Mouse (Mus musculus): ENCODE data around the gene Tmem269. TPM values are rescaled to one million over a fixed set of nuclear protein-coding genes. Genes with fewer than 3 reads are reported as not detected.
A peak's percentile ranks its signal among the peaks of the same experiment; 100 is the strongest.

Tmem269 gene
- polyA plus RNA-seq, 2 experiments from 2014 or later: not detected

DNA sequence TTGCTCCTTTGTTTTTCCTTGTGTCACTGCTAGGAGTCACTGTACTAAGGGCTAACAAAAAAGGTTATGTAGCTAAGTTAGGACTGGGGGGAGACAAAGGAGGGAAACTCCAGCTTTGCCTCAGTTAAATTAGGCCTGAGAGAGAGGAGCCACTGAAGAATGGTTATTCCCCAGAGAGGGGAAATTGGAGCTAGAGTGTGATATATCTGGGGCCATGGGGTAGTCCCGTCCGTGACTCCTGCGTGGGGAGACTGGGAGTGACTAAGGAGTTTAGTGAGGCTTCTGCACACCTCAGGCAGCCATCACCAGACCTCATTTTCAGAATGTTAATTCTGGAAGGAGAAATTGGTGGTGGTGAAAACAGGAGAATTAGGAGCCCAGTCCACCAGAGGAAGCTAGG lies 16.3 kb upstream of the Tmem269 start:
- no peak for ATAC-seq

DNA sequence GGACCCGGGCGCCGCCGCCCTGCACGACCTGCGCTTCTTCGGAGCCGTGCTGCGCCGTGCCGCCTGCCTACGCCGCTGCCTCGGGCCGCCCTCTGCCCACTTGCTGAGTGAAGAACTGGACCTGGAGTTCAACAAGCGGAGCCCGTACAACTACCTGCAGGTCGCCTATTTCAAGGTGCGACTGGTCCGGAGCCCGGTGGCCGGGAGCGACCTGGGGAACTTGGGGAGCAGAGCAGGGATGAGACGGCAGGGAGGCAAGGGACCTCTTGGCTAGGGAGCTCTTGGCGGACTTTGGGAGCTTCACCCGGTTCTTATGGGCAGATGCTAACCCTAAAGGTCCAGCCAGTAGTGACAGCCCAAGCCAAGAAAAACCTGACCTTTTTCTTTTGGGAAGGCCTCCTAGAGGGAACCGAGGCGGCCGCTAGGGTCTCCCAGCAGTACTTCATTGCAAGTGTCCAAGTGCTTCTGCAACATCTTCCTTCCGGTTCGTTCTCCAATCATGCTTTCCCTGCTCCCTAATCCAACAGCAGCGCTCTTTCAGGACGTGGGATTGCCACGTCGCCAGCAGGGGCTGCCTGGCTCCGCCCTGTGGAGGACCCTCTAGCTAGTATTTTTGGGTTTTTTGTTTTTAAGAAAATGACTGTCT lies 15.4 kb upstream of the Tmem269 start:
- no peak for ATAC-seq

DNA sequence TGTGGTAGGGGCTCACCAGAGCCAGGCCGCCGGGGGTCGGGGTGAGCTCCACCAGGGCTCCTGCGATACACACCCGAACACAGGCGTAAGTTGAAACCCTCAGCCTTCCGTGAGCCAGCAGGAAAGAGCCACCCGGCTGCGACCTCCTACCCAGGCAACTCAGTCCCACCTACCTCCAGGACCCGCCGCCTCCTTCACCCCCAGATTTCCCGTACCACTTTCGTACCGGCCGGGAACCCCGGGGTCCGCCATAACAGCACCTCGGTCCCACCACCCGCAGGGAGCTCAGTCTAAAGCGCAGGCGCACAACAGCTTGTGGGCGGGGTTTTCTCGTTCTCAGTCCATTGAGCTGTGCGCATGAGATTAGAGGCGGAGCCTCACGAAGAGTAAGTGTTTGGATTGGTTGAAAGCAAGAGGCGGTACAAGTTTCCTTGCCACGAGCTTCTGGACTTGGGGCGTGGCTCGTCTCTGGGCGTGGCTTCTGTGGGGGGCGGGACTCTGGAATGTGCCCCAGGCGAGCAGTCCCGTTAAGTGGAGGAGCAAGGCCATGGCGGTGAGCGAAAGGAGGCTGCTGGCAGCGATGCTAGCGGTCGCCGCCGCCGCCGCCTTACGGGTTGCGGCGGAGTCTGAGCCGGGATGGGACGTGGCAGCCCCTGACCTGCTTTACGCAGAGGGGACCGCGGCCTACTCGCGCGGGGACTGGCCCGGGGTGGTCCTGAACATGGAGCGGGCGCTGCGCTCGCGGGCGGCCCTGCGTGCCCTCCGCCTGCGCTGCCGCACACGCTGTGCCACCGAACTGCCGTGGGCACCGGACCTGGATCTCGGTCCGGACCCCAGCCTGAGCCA lies 14.6 kb upstream of the Tmem269 start, which contains the start of the genes AU022252 and P3h1:
Gene AU022252, minus strand, starts transcription at position 303 of the 846 bp plus-strand sequence.
Gene P3h1, plus strand, starts transcription at position 506 of the 846 bp plus-strand sequence.
- ATAC-seq: peak; percentile 98

- no peak for ATAC-seq
Observed at GRCm38 (mm10) chr4:119226751-119227150, 8.7 kb upstream of the Tmem269 start.

- no peak for ATAC-seq
Observed at GRCm38 (mm10) chr4:119225719-119226118, 7.7 kb upstream of the Tmem269 start.

- ATAC-seq: no peak
Observed at GRCm38 (mm10) chr4:119224534-119224933, 6.5 kb upstream of the Tmem269 start.

GRCm38 (mm10) chr4:119223696-119224095 lies 5.7 kb upstream of the Tmem269 start:
- peak; percentile 80 for ATAC-seq

GRCm38 (mm10) chr4:119216667-119217066 lies 1.4 kb downstream of the Tmem269 start:
- ATAC-seq: no peak

DNA sequence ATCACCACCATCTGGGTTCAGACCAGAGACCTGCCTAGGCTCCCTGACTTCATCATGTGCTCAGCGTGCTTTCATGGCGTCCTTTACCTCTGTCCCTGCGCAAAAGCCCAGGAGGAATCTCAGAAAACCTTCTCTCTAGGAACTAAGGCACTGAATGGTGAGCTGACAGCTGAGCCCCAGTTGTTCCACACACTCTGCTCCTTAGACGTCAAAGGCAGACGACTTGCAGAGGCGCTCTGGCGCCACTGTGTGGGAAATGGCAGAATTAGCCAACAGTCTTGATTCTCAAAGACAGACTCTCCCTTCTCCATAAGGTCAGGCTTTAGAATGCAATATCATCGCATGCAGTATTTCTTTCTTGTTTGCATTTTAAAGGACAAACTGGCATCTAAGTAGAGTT lies 13.3 kb downstream of the Tmem269 start:
- peak; percentile 62 for ATAC-seq

DNA sequence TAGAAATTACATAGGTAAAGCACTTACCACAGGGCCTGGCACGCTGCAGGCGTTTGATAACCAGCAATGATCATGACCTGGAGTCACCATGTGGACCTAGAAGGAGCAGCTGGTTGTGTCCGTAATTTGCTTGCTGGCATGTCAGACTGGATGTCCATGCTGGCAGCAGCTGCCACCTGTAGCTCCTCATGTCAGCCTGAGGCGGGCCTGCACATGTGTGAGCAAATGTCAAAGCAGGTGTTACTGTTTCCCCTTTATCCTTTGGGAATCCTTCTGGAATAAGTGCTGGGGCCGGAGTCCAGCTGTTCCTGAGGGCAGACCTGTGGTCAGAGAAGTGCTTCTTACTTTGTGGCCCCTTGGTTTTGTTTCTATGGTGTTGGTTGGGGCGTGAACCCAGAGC lies 19.9 kb downstream of the Tmem269 start:
- no peak for ATAC-seq

DNA sequence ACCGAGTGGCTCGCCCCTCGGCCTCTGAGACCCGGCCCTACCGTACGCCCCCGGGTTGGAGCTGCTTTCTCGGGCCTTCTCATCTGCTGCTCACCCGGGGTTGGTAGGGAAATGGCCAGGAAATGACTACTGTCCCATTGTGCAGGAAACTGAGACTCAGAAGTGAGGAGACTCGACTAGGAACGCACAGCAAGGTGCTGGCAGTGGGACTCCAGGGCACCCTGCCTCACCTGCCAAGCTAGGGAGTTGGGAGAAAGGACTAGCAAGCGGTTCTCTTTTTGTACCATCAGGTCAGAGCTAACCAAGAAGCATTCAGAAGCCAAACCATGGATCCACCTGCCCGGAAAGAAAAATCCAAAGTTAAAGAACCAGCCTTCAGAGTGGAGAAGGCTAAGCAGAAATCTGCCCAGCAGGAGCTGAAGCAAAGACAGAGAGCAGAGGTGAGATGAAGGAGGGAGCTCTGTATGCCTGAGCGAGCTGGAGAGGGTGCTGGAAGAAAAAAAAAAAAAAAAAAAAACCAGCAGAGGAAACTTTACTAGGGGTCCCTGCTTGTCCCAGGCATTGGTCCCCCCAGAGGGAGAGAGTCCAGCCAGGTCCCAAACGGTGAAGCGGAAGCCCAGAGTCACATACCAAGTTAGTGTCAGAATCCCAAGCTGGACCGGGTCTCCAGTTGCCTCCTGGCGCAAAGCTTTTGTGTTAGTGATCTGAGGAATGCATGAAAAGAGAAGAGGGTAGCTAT lies 22.3 kb downstream of the Tmem269 start:
- peak; percentile 59 for ATAC-seq

DNA sequence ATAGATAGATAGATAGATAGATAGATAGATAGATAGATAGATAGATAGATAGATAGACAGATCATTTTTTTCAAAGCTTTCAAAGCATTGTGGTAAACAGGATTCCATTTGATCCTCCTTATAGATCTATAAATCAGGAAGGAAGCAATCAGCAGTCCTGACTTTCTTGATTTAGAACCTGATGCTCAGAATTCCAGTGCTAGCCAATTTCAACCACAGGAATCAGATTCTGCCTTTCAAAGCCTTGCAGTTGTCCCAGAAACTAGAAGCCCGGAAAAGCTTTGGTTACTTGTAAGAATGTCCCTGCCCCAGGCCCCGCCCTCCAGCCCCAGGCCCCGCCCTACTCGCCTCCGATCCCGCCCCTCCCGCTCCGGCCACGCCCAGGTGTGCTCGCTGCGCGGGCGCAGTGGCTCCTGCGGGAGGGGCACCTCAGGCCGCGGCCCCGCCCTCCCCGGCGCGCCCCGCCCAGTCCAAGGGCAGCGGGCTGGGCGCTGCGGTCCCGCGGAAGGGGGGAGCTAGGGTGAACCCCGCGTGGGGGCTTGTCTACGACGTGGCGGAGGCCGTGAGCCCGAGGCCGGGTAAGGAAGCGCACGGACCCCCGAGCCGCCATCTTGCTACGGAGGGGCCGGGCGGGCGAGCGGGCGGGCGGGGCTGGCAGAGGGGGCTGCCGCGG lies 23.0 kb downstream of the Tmem269 start, which contains the start of gene Svbp:
Gene Svbp, plus strand, starts transcription at position 398 of the 673 bp plus-strand sequence.
- peak; percentile 90 for ATAC-seq

DNA sequence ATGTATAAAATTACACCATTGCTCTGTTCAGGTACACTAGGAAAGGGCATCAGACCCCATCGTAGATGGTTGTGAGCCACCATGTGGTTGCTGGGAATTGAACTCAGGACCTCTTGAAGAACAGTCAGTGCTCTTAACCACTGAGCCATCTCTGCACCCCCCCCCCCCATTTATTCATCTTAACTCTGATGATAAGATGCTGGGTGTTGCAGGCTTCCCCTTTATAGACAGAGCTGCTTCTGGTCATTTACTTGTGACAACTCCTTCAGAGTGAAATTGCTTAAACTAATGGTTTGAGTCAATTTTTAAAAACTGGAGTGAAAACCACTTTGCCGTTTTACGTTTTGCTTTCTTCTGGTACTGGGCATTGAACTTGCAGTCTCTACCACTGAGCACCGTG lies 25.3 kb downstream of the Tmem269 start:
- no peak for ATAC-seq

GRCm38 (mm10) chr4:119191273-119191672 lies 26.7 kb downstream of the Tmem269 start:
- ATAC-seq: no peak

DNA sequence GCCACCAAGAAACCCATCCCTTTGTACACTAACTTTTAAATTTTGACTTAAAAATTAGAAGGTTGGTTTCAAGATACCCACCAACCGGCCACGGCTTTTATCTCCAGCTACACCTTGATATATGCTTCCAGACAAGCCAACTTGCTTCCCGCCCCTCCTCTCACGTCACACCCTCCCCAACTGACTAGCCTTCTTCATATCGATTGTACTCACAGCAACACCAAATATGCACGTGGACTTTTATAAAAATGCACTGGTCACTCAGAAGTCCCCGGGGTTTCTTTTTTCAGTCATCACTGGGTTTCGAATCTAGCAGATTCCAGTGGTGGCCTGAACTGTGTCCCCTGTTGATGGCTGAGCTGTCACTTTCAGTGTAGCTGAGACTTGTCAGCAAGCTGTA lies 27.4 kb downstream of the Tmem269 start:
- no peak for ATAC-seq

DNA sequence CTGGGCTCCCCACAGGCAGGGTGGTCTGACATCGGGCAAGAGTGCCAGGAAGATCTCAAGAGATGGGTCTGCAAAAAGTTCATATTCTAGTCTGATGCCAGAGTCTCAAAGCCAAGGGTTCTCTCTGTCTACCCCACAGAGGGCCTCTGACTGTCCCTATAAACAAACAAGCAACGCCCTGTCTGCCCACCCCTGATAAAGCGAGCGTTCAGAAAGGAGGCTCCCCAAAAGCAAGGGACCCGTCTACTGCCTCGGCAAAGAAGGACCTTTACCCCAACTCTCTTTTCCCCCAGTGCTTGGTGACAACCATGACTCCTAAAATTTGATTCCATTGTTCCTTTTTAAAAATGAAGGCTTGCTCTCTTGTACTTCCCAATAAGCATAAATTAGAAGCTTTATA lies 28.2 kb downstream of the Tmem269 start, which contains the start of gene Ermap:
Gene Ermap, minus strand, starts transcription at position 148 of the 400 bp plus-strand sequence.
- ATAC-seq: no peak

- no peak for ATAC-seq
Observed at GRCm38 (mm10) chr4:119189392-119189791, 28.6 kb downstream of the Tmem269 start.

GRCm38 (mm10) chr4:119188060-119188785 lies 29.8 kb downstream of the Tmem269 start:
- ATAC-seq: no peak

- ATAC-seq: no peak
Observed at GRCm38 (mm10) chr4:119185771-119186170, 32.2 kb downstream of the Tmem269 start.

GRCm38 (mm10) chr4:119183525-119183924 lies 34.5 kb downstream of the Tmem269 start:
- no peak for ATAC-seq

GRCm38 (mm10) chr4:119181456-119181855 lies 36.6 kb downstream of the Tmem269 start:
- ATAC-seq: no peak

Data from CD4-positive, CD25-positive, alpha-beta regulatory T cell, adult 4 months (primary cell).